16 mouse cellular contexts compared by ENCODE assay signal in genomic region chr11:75595816-75596215, GRCm38 (mm10). TPM values are rescaled to one million over a fixed set of nuclear protein-coding genes. Genes with fewer than 3 reads are reported as not detected.
A peak's percentile ranks its signal among the peaks of the same experiment; 100 is the strongest.
DNase-seq lines count a peak whose midpoint lies in the region; ATAC-seq and TF ChIP-seq lines count a peak whose summit lies in the region.
"Had no signal": no experiment of that assay in that cellular context is flagged by ENCODE, and none has a peak within 500 bp of the region (broad histone marks: within the 10 kb centered on the region; RNA-seq: fewer than 3 reads in every experiment).

No protein-coding gene starts in this region.

- H3K9ac ChIP-seq in heart, postnatal 0 days (replicated peaks; ENCODE audit: low read depth, low read length), result no peak overlapping the region
- peak overlapping the region; percentile 34 for H3K9ac ChIP-seq in liver, postnatal 0 days (replicated peaks)
- no peak overlapping the region for H3K9ac ChIP-seq in intestine, postnatal 0 days (ENCODE audit: low read depth, low read length)
- H3K9ac ChIP-seq: embryonic facial prominence, embryonic 13.5 days; forebrain, embryonic 12.5 days; heart, embryonic 13.5 days; midbrain, embryonic 13.5 days had no signal

- no peaks in the 10 kb centered on the region for H3K27me3 ChIP-seq in heart, postnatal 0 days (ENCODE audit: control insufficient read depth, insufficient read depth, low read length)
- H3K27me3 ChIP-seq in liver, postnatal 0 days (ENCODE audit: insufficient read depth, low read length), result no peaks in the 10 kb centered on the region
- H3K27me3 ChIP-seq in intestine, postnatal 0 days (replicated peaks; ENCODE audit: control insufficient read depth, insufficient read depth, low read length), result no peaks in the 10 kb centered on the region
- H3K27me3 ChIP-seq: embryonic facial prominence, embryonic 13.5 days; forebrain, embryonic 12.5 days; heart, embryonic 13.5 days; midbrain, embryonic 13.5 days had no signal

- peaks cover 11% of the 10 kb centered on the region for H3K4me1 ChIP-seq in heart, postnatal 0 days (ENCODE audit: control insufficient read depth, insufficient read depth)
- peaks cover 31% of the 10 kb centered on the region for H3K4me1 ChIP-seq in liver, postnatal 0 days (ENCODE audit: insufficient read depth)
- 0 out of 2 replicates have a peak, but pooled peaks cover 3% of the 10 kb centered on the region for H3K4me1 ChIP-seq in intestine, postnatal 0 days (replicated peaks; ENCODE audit: control insufficient read depth, insufficient read depth, low read length)
- H3K4me1 ChIP-seq: embryonic facial prominence, embryonic 13.5 days; forebrain, embryonic 12.5 days; hindbrain, embryonic 10.5 days had no signal

- no peak for ATAC-seq in heart, postnatal 0 days (ENCODE audit: insufficient read depth, low read depth)
- no peak for ATAC-seq in liver, postnatal 0 days
- no peak for ATAC-seq in intestine, postnatal 0 days
- ATAC-seq in megakaryocyte, adult 5-6 weeks (ENCODE audit: poor library complexity, severe bottlenecking), result no peak
- ATAC-seq: midbrain, embryonic 13.5 days had no signal

- no peak overlapping the region for H3K4me3 ChIP-seq in heart, postnatal 0 days (ENCODE audit: low read depth, low read length)
- no peak overlapping the region for H3K4me3 ChIP-seq in liver, postnatal 0 days (ENCODE audit: low read depth, low read length)
- no peak overlapping the region for H3K4me3 ChIP-seq in intestine, postnatal 0 days (ENCODE audit: low read depth, low read length)
- H3K4me3 ChIP-seq: embryonic facial prominence, embryonic 13.5 days; forebrain, embryonic 12.5 days; heart, embryonic 13.5 days; hindbrain, embryonic 10.5 days; midbrain, embryonic 13.5 days; myocyte had no signal

- no peak for TF ChIP-seq CTCF in heart, postnatal 0 days (IDR thresholded peaks at IDR 0.05; ENCODE audit: low read depth)
- no peak for TF ChIP-seq CTCF in liver, postnatal 0 days (IDR thresholded peaks at IDR 0.05; ENCODE audit: low read depth)
- no peak for TF ChIP-seq CTCF in intestine, postnatal 0 days (IDR thresholded peaks at IDR 0.05; ENCODE audit: low read depth)

- WGBS in heart, postnatal 0 days, result 72% methylated on average over 7 of the region's 7 CpGs
- WGBS in liver, postnatal 0 days (ENCODE audit: insufficient replicate concordance), result 77% methylated on average over 7 of the region's 7 CpGs
- 77% methylated on average over 7 of the region's 7 CpGs for WGBS in intestine, postnatal 0 days

- H3K9me3 ChIP-seq in heart, postnatal 0 days (replicated peaks; ENCODE audit: control insufficient read depth, low read length), result no peaks in the 10 kb centered on the region
- H3K9me3 ChIP-seq in liver, postnatal 0 days (ENCODE audit: low read length), result no peaks in the 10 kb centered on the region
- H3K9me3 ChIP-seq in intestine, postnatal 0 days (ENCODE audit: control insufficient read depth), result no peaks in the 10 kb centered on the region
- H3K9me3 ChIP-seq: embryonic facial prominence, embryonic 13.5 days; forebrain, embryonic 12.5 days; heart, embryonic 13.5 days; hindbrain, embryonic 10.5 days; midbrain, embryonic 13.5 days had no signal

- no peak overlapping the region for H3K4me2 ChIP-seq in heart, postnatal 0 days (ENCODE audit: low read depth, low read length)
- H3K4me2 ChIP-seq in liver, postnatal 0 days (ENCODE audit: low read depth, low read length), result no peak overlapping the region
- H3K4me2 ChIP-seq in intestine, postnatal 0 days (replicated peaks; ENCODE audit: low read depth), result no peak overlapping the region
- H3K4me2 ChIP-seq: embryonic facial prominence, embryonic 13.5 days; forebrain, embryonic 12.5 days; heart, embryonic 13.5 days; midbrain, embryonic 13.5 days had no signal

- no peak for DNase-seq in heart, postnatal 0 days (ENCODE audit: low spot score)
- no peak for DNase-seq in heart, postnatal 36 days
- no peak for DNase-seq in liver, postnatal 0 days
- DNase-seq in liver, result no peak
- no peak for DNase-seq in embryo, embryonic 9.5 days (ENCODE audit: extremely low spot score)
- DNase-seq: cerebellum, adult 18-20 months; left cerebral cortex, postnatal 4 days; right cerebral cortex, postnatal 14 days had no signal

- no peak for TF ChIP-seq EP300 in heart, postnatal 0 days (IDR thresholded peaks at IDR 0.05; ENCODE audit: low read depth)
- TF ChIP-seq EP300 in liver, postnatal 0 days (IDR thresholded peaks at IDR 0.05; ENCODE audit: low read depth), result no peak

- 0 out of 2 replicates have a peak overlapping the region, but pooled peaks have one; percentile 16 for H3K27ac ChIP-seq in heart, postnatal 0 days (ENCODE audit: low read depth)
- peak overlapping the region; percentile 64 for H3K27ac ChIP-seq in liver, postnatal 0 days (ENCODE audit: low read depth)
- H3K27ac ChIP-seq in intestine, postnatal 0 days (ENCODE audit: low read depth, low read length), result peak overlapping the region; percentile 17; the same call in 1 of the 2 replicates
- H3K27ac ChIP-seq: embryonic facial prominence, embryonic 13.5 days; forebrain, embryonic 12.5 days; hindbrain, embryonic 10.5 days; midbrain, embryonic 13.5 days had no signal

- peaks cover 62% of the 10 kb centered on the region for H3K36me3 ChIP-seq in heart, postnatal 0 days (replicated peaks; ENCODE audit: control insufficient read depth, insufficient read depth, low read length)
- H3K36me3 ChIP-seq in liver, postnatal 0 days (replicated peaks; ENCODE audit: insufficient read depth, low read length), result peaks cover 38% of the 10 kb centered on the region
- peaks cover 67% of the 10 kb centered on the region for H3K36me3 ChIP-seq in intestine, postnatal 0 days (ENCODE audit: control insufficient read depth, insufficient read depth)

- intact Hi-C loops in heart, postnatal 36 days (cut with DNase I), result no loop called here

RNA-seq across cellular contexts. Expression of gene Pitpna, which starts 7.9 kb away (rescaled TPM):
- 58.4 and 59.6 TPM in 2 replicates for total RNA-seq in heart, postnatal 0 days (2014; rRNA removed; ENCODE audit: low replicate concordance)
- 74.0 and 76.8 TPM in 2 replicates for polyA plus RNA-seq in heart, postnatal 0 days (2015; fragmentation: Nextera tagmentation; extraction: Ambion mirVana)
- 100 to 1,000 TPM; 103 to 112 TPM for total RNA-seq in heart, postnatal 36 days (2021)
- 30.1 and 36.7 TPM in 2 replicates for polyA plus RNA-seq in liver, postnatal 0 days (2015; fragmentation: Nextera tagmentation; extraction: Ambion mirVana)
- 160 and 161 TPM in 2 replicates for polyA plus RNA-seq in intestine, postnatal 0 days (2015; fragmentation: Nextera tagmentation; extraction: Ambion mirVana)
- total RNA-seq in megakaryocyte, adult 5-6 weeks (2015), result 387 and 430 TPM in 2 replicates
- total RNA-seq in megakaryocyte, adult 5-6 weeks (2017), result 178 and 226 TPM in 2 replicates

RNA-seq across cellular contexts. Expression of gene Inpp5k, which starts 35.0 kb away (rescaled TPM):
- total RNA-seq in heart, postnatal 0 days (2014; rRNA removed; ENCODE audit: low replicate concordance), result 55.9 and 64.6 TPM in 2 replicates
- 28.7 and 29.2 TPM in 2 replicates for polyA plus RNA-seq in heart, postnatal 0 days (2015; fragmentation: Nextera tagmentation; extraction: Ambion mirVana)
- 10 to 100 TPM; 32.7 to 33.5 TPM for total RNA-seq in heart, postnatal 36 days (2021)
- polyA plus RNA-seq in liver, postnatal 0 days (2015; fragmentation: Nextera tagmentation; extraction: Ambion mirVana), result 16.7 TPM in 2 replicates
- polyA plus RNA-seq in intestine, postnatal 0 days (2015; fragmentation: Nextera tagmentation; extraction: Ambion mirVana), result 20.6 and 23.8 TPM in 2 replicates
- 76.2 and 79.9 TPM in 2 replicates for total RNA-seq in megakaryocyte, adult 5-6 weeks (2015)
- 44.5 and 46.5 TPM in 2 replicates for total RNA-seq in megakaryocyte, adult 5-6 weeks (2017)

RNA-seq across cellular contexts. Expression of gene Myo1c, which starts 54.5 kb away (rescaled TPM):
- 127 and 143 TPM in 2 replicates for total RNA-seq in heart, postnatal 0 days (2014; rRNA removed; ENCODE audit: low replicate concordance)
- 40.4 and 45.2 TPM in 2 replicates for polyA plus RNA-seq in heart, postnatal 0 days (2015; fragmentation: Nextera tagmentation; extraction: Ambion mirVana)
- 100 to 1,000 TPM; 110 to 122 TPM for total RNA-seq in heart, postnatal 36 days (2021)
- 19.4 and 22.4 TPM in 2 replicates for polyA plus RNA-seq in liver, postnatal 0 days (2015; fragmentation: Nextera tagmentation; extraction: Ambion mirVana)
- polyA plus RNA-seq in intestine, postnatal 0 days (2015; fragmentation: Nextera tagmentation; extraction: Ambion mirVana), result 27.7 and 28.3 TPM in 2 replicates
- 21.2 and 28.4 TPM in 2 replicates for total RNA-seq in megakaryocyte, adult 5-6 weeks (2015)
- 25.3 and 29.2 TPM in 2 replicates for total RNA-seq in megakaryocyte, adult 5-6 weeks (2017)
